Mouse (Mus musculus) right cerebral cortex, postnatal 25 days (tissue): ENCODE measurements around the gene Trpv6.

Experiments used
- DNase-seq: peaks from one replicate; pipeline ENCODE4 v3.0.0; 2022

Gene Trpv6

DNA sequence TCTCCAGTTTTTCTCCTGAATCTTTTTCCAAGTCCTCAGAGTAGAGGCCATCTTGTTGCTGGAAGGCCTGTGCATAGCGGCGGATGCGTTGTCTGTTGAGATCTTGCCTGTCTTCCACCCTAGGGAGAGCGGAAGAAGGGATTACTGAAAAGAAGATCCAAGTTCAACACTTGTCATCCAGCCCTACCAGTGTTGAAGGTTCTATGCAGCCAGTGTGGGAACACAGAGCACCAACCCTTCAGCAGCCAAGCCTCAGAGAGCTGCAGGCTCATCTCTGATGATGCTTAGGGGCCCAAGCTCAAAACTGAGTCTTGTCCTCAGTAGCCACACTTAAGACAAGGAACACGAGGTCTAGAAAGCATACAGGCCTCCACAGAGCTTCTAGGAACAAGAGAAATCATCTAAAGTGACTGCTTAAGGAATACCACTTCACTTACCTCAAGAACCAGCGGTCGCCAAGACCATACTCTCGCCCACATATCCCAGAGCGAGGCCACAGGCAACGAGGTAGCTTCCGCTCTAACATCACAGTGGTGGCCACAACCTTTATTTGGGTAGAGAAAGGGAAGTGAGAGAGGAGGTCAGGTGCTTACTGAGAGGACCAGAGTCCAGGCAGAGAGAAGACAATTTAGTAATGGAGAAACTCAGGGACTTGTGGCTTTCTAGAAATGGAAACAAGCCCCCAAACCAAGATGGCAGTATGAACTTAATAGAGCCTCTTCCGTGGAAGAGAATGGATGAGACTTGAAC is 14.8 kb downstream of the Trpv6 start:
- no peak for DNase-seq

DNA sequence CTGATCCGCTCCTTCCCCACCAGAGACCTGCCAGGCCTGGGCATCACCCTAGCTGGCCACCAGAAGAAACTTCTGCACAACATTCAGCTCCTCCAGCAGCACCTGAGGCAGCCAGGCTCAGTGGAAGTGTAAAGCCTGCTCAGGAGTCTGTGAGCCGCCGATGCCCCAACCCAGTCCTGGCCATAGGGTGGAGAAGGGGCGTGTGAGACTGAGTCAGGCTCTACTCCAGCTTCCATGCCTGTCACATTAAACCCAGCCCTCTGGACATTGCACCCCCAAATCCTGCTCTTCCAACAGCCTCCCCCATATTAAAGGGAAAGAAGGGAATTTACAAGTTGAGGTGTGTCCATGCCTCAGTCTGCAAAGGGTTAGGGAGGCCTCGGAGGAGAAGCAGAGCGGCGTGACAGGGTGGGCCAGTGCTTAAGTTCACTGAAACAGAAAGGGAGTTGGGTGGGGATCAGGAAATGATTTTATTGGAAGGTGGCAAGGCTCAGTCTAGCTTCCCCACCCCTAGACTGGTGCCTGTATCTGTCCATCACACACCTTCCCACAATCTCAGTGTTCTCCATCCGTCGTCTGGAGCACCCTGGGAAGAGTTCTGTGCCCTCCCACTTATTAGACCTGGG is 15.9 kb downstream of the Trpv6 start:
- DNase-seq, result no peak

DNA sequence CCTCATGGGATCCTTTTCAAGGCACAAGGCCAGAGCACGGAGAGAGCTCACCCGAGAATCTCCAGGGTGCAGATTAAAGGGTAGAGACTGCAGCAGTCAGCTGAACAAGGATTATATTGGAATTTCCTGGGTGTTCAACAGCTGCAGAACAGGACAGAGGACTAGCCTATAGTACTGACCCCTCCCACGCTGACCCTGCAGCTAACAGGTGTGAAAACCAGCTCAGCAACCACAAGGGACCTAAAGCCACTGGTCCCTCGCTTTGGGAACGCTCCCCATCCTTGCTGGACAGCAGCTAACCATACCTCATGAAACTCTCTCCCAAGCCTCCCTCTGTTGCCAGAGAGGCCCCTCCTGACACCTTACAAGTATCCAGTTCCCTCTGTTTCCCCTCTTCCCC is 28.6 kb downstream of the Trpv6 start:
- DNase-seq, result no peak

DNA sequence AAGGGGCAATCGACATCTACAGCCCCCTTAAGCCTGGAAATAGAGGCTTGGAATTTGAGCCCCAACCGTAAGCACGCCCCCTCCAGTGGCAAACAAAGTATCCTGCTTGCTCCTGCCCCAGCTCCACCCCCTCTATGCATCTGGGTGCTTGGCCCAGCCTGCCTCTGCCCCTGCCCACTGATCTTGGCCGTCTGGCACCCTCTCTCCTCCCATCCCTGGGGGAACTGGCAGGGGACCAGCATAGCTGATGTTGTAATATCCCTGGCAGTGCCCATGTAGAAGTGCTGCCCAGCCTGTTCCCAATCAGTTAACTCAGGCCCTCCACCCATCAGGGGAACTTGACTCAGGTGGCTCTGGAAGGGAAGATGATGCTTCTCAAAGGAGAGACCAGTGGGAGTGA is 30.0 kb downstream of the Trpv6 start:
- peak; percentile 66 for DNase-seq

- no peak for DNase-seq
Measured at GRCm38 (mm10) chr6:41605794-41606104, 30.5 kb downstream of the Trpv6 start.

- DNase-seq, result peak; percentile 79
Measured at GRCm38 (mm10) chr6:41605061-41605793, 31.0 kb downstream of the Trpv6 start, which contains the start of gene Ephb6. Gene Ephb6, plus strand, starts transcription at chr6:41605482.

DNA sequence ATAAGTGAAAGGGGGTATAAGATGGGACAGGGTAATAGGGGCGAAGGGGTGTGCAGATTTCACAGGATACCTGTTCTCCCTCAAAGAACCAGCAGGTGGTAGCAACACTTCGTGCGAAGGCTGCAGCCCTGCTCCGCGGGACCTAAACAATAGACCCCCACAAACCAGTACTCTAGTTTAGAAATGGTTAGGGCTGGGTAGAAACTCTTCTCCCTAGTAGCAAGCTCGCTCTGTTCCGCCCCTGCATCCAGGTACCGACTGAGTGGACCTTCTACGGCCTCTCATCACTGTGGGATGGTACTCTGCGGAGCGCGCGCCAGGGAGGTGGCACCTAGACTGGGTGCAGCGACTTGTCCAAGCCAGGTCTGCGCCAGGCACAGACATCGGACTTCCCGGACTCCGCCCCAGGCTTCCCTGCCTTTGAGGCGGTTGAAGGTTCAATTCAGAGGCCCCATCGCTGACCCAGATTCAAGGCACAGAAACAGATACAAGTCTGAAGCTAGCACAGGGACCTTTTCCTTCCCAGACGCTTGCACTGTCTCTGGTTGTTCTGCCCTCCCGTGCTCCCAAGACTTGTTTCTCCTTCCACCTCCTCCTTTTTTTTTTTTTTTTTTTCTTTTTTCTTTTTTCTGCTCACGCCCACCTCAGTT is 31.7 kb downstream of the Trpv6 start:
- DNase-seq, result peak; percentile 58

DNA sequence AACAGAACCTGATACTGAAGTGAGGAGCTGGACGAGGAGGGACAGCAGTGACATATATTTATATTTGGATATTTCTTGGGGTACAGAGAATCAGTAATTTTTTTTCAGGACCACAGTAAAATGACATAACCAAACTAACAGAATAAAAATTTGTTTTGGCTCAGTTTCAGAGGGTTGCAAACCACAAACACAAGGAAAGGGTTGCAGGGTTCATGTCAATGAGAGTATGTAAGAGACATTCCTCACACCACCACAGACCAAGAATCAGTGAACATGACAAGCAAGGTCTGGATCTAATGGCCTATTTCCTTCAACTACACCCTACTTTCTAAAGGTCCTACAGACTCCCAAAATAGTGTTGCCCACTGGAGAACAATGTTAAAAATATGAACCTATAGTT is 54.0 kb downstream of the Trpv6 start:
- DNase-seq, result no peak

DNA sequence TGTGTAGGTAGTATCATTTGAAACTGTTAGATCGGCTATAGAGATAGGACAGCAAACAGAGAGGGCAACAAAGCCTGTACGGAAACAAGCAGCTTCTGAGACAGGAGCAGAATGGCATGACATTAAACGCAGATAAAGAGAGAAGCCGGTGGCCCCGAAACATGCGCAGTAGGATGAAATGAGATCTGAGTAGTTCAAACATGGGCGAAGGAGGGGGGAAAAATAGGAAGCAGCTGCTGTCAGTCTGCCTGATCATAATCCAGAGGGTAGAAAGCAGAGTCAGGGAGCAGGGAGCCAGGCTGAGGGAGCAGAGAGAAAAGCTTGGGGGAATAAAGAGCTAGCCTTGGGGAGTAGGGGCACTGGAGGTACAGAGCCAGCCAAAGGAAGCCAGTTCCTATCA is 54.9 kb downstream of the Trpv6 start:
- DNase-seq, result no peak

DNA sequence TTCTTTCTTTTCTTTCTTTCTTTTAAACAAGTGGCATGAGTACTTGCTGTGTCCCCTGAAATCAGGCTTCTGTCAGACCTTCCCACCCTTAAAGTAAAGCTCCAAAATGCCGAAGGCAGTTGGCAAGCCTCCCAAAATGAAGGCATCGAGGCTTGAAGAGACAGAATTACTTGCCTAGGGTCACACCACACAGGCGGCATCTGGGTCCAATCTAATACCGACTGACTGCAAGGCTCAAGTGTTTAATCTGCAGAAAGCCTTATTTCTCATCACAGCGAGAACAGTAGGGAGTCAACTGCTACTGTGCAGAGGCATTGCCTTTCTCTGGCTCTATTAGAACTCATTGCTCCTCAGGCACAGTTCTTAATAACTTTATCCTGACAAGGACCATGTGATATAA is 58.9 kb downstream of the Trpv6 start:
- DNase-seq, result no peak

- no peak for DNase-seq
Measured at GRCm38 (mm10) chr6:41576526-41577097, 59.6 kb downstream of the Trpv6 start.
